Mouse (Mus musculus): Measurements from ENCODE around the gene Dach1. TPM values are rescaled to one million over a fixed set of nuclear protein-coding genes. Genes with fewer than 3 reads are reported as not detected.

Dach1 gene
- polyA plus RNA-seq (2012; rRNA removed), result 7.0 and 7.4 TPM in 2 replicates

DNA sequence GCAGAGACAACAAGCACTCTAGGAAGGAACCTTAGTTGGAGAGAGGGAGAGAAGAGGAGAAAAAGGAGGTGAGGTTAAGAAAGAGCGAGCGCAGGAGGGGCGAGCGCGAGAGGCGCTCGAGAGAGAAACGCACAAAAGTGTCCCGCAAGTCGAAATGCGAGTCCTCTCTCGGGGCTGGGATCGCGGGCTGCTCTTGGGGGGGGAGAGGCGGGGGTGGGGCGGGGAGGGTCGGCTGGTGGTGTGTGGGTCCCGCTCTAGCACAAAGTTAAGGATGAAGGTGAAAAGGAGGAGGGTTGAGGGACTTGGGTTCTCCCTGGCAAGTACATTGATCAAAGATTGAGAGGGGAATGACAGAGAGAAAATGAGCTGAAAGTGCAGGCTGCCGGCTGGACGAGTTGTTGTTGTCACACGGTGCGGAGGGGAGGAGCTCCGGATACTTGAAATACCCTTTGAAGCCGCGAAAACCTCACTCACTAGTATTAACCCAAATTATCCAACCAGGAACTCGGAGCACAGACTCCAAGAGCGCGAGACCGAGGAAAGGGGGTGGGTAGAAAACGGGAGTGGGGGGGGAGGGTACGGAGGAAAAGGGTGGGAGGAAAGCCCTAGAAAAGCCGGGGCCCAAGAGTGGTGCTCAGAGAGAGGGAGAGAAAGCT is at the start of gene Dach1:
TSS of gene Dach1 (minus strand) at position 345 of the 656 bp plus-strand sequence.
- Histone ChIP-seq H3K4me1 (ENCODE audit: control insufficient read depth, insufficient read depth, low read length) (no peaks in the 10 kb centered on the region), H3K27me3 (ENCODE audit: control insufficient read depth, insufficient read depth, low read length) (no peaks in the 10 kb centered on the region; the same call in 1 of the 2 replicates), H3K4me3 (replicated peaks; ENCODE audit: insufficient read depth, low read depth, low read length) (peak within 1 kb of the TSS; percentile 53), H3K27ac (ENCODE audit: insufficient read depth, low read length) (peak within 1 kb of the TSS; percentile 28; the same call in 1 of the 2 replicates)
- DNase-seq, result peak; percentile 37 to 45
- under 1% methylated on average over 32 of the region's 32 CpGs for WGBS
- TF ChIP-seq POLR2A (IDR thresholded peaks at IDR 0.05; ENCODE audit: borderline replicate concordance, insufficient read depth, low read length), result no peak
- no peak for TF ChIP-seq CTCF (IDR thresholded peaks at IDR 0.05; ENCODE audit: borderline replicate concordance, insufficient read depth, low read depth, low read length)

DNA sequence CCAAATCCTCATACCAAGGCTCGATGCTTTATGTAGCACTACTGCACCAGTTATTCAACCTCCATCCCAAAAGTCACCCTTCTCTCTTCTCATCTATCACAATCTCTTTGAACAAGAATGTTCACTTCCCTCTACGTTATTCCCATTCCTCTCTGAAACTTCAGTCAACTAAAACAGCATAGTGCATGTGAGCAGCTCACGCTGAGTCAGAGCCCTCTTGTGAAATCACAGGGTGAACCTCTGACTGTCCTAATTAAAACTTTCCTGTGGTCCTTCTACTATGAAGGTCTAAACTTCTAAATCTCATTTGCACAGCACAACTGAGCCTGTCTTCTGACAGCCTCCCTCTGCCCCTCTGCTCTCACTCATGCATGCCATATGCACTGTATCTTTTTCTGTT is 30.5 kb upstream of the Dach1 start:
- DNase-seq, result no peak
- WGBS, result 92% methylated on average over 3 of the region's 3 CpGs
- no peaks in the 10 kb centered on the region for H3K4me1 ChIP-seq (ENCODE audit: control insufficient read depth, insufficient read depth, low read length)
- no peaks in the 10 kb centered on the region for H3K27me3 ChIP-seq (ENCODE audit: control insufficient read depth, insufficient read depth, low read length)
- H3K4me3 ChIP-seq (replicated peaks; ENCODE audit: insufficient read depth, low read depth, low read length), result no peak overlapping the region
- no peak overlapping the region for H3K27ac ChIP-seq (ENCODE audit: insufficient read depth, low read length)
- no peak for TF ChIP-seq POLR2A (IDR thresholded peaks at IDR 0.05; ENCODE audit: borderline replicate concordance, insufficient read depth, low read length)
- TF ChIP-seq CTCF (IDR thresholded peaks at IDR 0.05; ENCODE audit: borderline replicate concordance, insufficient read depth, low read depth, low read length), result no peak

GRCm38 (mm10) chr14:98181545-98181944 is 12.0 kb upstream of the Dach1 start:
- Histone ChIP-seq H3K27ac (ENCODE audit: insufficient read depth, low read length) (no peak overlapping the region), H3K27me3 (ENCODE audit: control insufficient read depth, insufficient read depth, low read length) (no peaks in the 10 kb centered on the region), H3K4me1 (ENCODE audit: control insufficient read depth, insufficient read depth, low read length) (no peaks in the 10 kb centered on the region), H3K4me3 (replicated peaks; ENCODE audit: insufficient read depth, low read depth, low read length) (no peak overlapping the region)
- TF ChIP-seq POLR2A (IDR thresholded peaks at IDR 0.05; ENCODE audit: borderline replicate concordance, insufficient read depth, low read length) (no peak), CTCF (IDR thresholded peaks at IDR 0.05; ENCODE audit: borderline replicate concordance, insufficient read depth, low read depth, low read length) (no peak)
- DNase-seq, result peak in 1 of 2 experiments; percentile 10
- WGBS, result 2% methylated on average over 1 of the region's 1 CpGs

DNA sequence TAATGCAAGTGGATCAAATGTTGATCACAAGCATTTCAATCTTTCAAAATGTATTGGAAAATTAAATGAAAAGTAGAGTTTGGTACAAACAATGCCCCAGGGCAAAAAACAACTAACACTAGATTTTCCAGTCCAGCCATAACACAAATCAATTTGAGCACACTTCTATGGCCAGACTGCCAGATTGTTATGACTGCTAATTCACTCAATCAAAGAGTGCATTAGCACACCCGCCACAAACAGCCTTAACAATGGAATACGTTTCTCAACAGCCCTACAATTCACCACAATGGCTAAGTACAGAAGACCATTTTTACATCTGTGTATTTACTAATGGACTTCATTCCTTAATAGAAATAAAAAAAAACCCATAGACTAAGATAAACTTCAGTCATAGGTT is 4.3 kb upstream of the Dach1 start:
- no peak for TF ChIP-seq CTCF (IDR thresholded peaks at IDR 0.05; ENCODE audit: borderline replicate concordance, insufficient read depth, low read depth, low read length)
- no peak for TF ChIP-seq POLR2A (IDR thresholded peaks at IDR 0.05; ENCODE audit: borderline replicate concordance, insufficient read depth, low read length)
- H3K4me1 ChIP-seq (ENCODE audit: control insufficient read depth, insufficient read depth, low read length), result no peaks in the 10 kb centered on the region
- H3K27ac ChIP-seq (ENCODE audit: insufficient read depth, low read length), result no peak overlapping the region
- H3K27me3 ChIP-seq (ENCODE audit: control insufficient read depth, insufficient read depth, low read length), result no peaks in the 10 kb centered on the region; the same call in 1 of the 2 replicates
- H3K4me3 ChIP-seq (replicated peaks; ENCODE audit: insufficient read depth, low read depth, low read length), result no peak overlapping the region
- DNase-seq, result no peak
- WGBS, result 65% methylated on average over 2 of the region's 2 CpGs

DNA sequence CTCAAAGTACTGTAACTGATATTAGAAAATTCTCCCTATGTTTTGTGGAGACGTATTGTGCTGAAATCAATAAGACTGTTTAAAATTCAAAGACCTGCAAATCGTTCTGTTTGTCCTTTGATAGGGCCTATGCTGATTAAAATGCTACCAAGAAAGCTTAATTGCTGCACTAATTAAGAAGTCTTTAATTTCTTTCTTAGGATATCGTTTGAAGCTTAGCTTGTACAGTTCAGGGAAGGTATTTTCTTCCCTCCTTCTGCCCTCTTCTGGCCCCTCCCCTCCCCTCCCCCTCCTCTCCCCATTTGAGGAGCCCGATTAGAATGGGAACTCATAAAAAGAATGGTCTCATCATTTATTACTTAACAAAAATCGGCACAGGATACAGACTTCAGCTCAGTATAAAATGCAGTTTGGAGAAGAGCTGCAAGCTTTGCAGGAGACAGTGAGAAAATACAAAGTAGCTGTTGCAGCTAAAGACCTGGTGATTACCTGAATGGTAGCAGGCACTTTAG is 2.9 kb upstream of the Dach1 start:
- H3K27ac ChIP-seq (ENCODE audit: insufficient read depth, low read length), result no peak overlapping the region
- TF ChIP-seq CTCF (IDR thresholded peaks at IDR 0.05; ENCODE audit: borderline replicate concordance, insufficient read depth, low read depth, low read length) (no peak), POLR2A (IDR thresholded peaks at IDR 0.05; ENCODE audit: borderline replicate concordance, insufficient read depth, low read length) (no peak)
- H3K4me1 ChIP-seq (ENCODE audit: control insufficient read depth, insufficient read depth, low read length), result no peaks in the 10 kb centered on the region
- 28% methylated on average over 5 of the region's 5 CpGs for WGBS
- no peaks in the 10 kb centered on the region; the same call in 1 of the 2 replicates for H3K27me3 ChIP-seq (ENCODE audit: control insufficient read depth, insufficient read depth, low read length)
- H3K4me3 ChIP-seq (replicated peaks; ENCODE audit: insufficient read depth, low read depth, low read length), result no peak overlapping the region
- no peak for DNase-seq

DNA sequence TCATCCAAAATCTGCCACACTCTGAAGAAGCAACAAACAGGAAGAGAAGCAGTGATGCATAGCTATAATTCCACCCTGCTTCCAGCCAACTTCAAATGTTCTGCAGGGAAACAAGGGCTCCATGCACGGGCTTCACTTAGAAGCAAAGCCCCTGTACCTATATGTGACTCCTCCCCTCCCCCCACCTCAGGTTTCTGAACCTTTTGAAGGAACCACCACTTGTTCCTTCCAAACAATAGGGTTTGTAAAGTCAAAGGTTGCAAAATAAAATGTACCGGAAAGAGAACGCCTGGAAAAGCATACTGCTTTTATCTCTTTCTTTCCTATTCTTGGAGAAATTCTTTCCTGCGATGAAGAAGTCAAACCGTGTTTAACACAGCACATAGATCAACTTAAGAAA is 2.3 kb upstream of the Dach1 start:
- WGBS, result 55% methylated on average over 5 of the region's 5 CpGs
- Histone ChIP-seq H3K27ac (ENCODE audit: insufficient read depth, low read length) (no peak overlapping the region), H3K27me3 (ENCODE audit: control insufficient read depth, insufficient read depth, low read length) (no peaks in the 10 kb centered on the region; the same call in 1 of the 2 replicates), H3K4me3 (replicated peaks; ENCODE audit: insufficient read depth, low read depth, low read length) (no peak overlapping the region), H3K4me1 (ENCODE audit: control insufficient read depth, insufficient read depth, low read length) (no peaks in the 10 kb centered on the region)
- no peak for DNase-seq
- no peak for TF ChIP-seq POLR2A (IDR thresholded peaks at IDR 0.05; ENCODE audit: borderline replicate concordance, insufficient read depth, low read length)
- no peak for TF ChIP-seq CTCF (IDR thresholded peaks at IDR 0.05; ENCODE audit: borderline replicate concordance, insufficient read depth, low read depth, low read length)

DNA sequence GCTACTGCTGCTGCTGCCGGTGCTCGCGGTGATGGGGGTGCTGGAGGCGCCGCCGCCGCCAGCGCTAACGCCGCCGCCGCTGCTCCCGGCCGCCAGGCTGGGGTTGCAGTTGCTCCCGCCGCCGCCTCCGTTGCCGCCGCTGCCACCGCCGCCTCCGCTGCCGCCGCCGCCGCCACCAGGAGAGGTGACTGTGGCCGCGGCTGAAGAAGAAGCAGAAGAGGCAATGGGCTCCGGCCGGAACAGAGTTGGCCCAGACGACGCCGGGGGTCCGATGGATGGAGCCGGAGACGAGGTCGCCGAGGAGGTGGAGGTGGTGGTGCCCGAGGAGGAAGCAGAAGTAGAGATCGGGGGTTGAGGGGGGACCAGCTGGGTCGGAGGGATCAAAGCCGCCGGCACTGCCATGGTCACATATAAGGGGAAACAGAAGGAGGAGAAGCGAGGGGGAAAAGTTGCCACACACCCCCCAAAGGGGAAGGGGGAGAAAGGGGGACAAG is 610 bp downstream of the Dach1 start:
- WGBS, result under 1% methylated on average over 45 of the region's 45 CpGs
- peak; percentile 23 to 53 for DNase-seq
- no peak for TF ChIP-seq CTCF (IDR thresholded peaks at IDR 0.05; ENCODE audit: borderline replicate concordance, insufficient read depth, low read depth, low read length)
- TF ChIP-seq POLR2A (IDR thresholded peaks at IDR 0.05; ENCODE audit: borderline replicate concordance, insufficient read depth, low read length), result no peak
- H3K4me3 ChIP-seq (replicated peaks; ENCODE audit: insufficient read depth, low read depth, low read length), result peak overlapping the region; percentile 53
- H3K27me3 ChIP-seq (ENCODE audit: control insufficient read depth, insufficient read depth, low read length), result no peaks in the 10 kb centered on the region; the same call in 1 of the 2 replicates
- no peaks in the 10 kb centered on the region for H3K4me1 ChIP-seq (ENCODE audit: control insufficient read depth, insufficient read depth, low read length)
- peak overlapping the region; percentile 28; the same call in 1 of the 2 replicates for H3K27ac ChIP-seq (ENCODE audit: insufficient read depth, low read length)

Data from cerebellum, adult 2 months (tissue).